Mouse (Mus musculus) cerebellum, postnatal 4 days (tissue): ENCODE measurements around the gene Kiss1r.
A peak's percentile ranks its signal among the peaks of the same experiment; 100 is the strongest.

Experiments
- DNase-seq, 2 experiments: peaks; one replicate each; pipeline ENCODE4 v3.0.0; 2022; ENCODE audit warnings: low spot score in 2 of 2, mixed read lengths in 1 of 2

The Kiss1r gene

DNA sequence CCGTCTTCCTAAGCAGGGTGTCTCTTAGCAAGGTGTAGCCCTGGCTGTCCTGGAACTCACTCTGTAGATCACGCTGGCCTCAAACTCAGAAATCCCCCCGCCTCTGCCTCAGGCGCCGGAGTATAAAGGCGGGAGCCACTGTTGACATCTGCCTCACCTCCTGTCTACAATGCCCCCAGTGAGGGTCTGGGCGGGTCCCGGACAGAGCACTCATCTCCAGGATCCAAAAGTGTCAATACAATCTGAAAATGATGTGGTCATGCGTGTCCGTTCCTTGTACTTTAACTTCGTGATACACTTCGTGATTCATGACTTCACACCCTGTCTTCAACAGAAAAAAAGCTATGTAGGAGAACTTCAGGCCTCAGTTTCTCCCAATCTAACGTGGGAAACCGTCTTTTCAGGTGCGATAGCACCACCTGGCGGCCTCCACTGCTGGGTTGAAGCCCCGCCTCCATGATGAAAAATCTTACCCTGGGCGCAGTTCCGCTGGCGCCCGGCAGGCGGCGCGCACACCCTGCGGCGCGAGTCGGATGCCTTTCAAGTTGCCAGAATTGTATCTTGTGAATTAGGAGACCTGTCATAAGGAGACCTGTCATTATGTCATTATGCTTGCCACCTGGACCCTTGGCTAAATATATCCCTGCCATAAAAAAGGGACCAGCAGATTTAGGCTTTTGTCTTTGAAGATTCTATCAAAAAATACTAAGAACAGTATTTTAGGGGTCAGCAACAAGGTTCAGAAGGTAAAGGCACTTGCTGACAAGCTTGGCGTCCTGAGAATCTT is 8.4 kb downstream of the Kiss1r start:
- DNase-seq = peak; percentile 90 to 99

DNA sequence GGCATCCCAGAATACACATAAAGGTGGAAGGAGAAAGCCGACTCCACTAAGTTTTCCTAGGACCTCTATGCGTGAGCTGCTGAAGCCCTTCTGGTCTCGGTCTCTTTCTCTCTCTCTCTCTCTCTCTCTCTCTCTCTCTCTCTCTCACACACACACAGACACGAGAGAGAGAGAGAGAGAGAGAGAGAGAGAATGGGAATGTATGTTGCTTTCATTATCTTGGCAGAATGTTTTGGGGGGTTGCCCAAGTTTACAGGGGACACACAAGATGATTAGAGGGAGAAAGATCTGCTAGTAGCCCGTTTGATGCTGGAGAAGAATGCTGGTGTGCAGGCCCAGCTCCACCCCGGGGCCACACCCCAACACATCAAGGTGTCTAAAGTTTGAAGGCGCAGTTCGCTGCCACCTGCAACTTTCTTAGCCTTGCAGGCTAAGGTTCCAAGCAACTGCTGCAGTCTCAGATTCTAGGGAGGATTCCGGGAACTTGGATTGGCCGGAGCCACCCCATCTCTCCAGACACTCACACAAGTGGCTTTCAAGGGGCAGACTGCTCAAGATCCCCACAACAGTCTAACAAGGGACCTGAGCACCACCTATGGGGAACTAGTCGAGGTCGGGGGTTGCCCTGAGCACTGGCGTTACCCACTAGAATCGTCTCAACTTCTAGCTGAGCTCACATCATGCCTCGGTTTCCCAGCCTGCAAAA is 9.2 kb downstream of the Kiss1r start:
- DNase-seq = no peak

DNA sequence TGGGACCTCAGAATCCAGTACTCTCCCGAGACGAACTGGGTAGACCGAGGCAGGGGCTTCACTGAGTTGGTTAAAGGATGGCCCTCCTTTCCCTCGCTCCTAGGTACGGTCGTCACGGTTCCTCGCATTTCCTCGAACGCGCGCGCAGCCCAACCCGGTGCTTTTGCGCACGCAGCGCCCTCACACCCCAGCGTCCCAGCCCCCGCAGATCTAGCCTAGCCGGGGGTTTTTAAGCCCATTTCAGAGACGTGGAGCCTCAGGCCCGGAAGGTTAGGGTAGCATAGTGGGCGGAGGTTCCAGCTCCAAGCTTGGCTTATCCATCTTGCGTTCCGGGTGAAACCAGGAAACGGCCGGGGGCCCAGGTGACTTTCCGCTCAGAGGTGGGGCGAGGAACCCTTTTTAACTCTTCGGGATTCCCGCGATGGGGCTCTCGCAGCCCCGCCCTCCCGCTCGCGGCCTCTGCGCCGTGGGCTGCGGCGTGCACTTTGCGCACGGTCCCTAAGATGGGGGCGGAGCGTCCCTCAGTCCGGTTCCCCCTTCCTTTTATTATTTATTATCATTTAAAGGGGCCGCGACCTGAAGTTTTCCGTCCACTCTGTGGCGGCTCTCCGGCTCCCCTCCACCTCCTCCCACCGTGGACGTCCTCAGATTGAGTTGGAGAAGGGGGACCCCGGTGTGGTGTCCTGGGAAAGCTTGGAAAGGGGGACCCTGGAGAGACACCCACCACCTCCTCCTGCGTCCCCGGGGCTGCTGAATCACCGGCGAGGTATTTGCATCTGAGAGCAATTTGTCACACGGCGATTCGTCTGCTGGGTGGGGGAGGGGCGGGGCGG is 9.9 kb downstream of the Kiss1r start, which contains the start of gene Arid3a:
Gene Arid3a, plus strand, starts transcription at position 553 of the 833 bp plus-strand sequence.
- peak; percentile 69 to 83 for DNase-seq

DNA sequence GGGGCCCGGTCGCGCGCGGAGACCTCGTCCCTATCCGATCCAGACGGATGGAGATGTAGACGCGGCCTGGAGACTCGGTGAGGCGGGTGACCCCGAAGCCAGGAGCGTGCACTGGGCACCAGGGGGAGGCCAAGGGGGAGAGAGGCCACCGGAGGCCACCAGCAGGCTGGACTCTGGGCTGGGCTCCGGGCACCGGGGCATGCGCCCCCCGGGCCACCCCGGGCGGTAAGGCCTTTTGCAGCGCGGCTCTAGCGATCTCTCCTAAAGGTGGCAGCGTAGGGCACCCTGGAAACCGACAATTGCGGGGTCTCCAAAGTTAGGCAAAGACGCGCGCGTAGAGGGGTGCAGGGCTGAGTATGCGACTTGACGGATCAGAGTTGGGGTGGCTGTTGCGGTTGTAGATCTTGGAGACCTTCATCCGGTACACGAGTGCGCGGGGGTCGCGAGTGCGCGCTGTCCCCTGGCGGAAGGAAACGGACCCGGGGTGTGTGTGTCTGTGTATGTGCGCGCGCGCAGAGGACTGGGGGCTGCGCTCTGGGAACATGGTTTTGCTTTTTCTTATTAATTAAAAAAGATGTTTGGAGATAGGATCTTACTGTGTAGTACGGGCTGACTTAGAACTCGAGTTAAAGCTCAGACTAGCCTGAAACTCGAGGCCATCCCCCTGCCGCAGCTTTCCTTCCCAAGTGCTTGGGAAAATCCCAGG is 10.7 kb downstream of the Kiss1r start:
- DNase-seq = peak in 1 of 2 experiments; percentile 46

DNA sequence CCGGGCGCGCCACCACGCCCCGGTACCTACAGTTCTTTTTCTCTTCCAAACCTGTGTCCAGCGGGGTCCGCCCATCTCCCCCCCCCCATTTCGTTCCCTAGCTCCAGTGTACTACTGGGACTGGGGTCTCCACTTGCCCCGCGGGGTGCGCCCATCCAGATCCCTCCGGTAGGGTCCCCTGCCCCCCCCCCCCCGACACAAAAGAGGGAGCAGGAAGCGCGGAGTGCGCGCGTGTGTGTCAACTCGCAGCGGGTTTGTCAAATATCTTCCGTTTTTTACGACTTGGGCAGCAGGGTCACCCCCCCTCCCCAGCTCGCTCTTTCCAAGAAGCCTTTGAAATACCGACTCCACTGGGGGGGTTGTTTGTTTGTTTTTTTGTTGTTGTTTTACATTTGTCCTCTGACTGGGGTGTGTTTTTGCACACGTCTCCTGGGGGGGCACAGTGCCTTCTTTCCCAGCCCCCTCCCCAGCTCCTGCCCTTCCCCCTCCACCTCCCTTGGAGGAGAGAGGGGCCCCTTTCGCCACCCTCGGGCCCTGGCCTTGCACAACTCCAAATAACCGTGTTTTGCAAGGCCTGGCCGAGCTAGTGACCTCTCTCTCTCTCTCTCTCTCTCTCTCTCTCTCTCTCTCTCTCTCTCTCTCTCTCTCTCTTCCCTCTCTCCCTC is 11.4 kb downstream of the Kiss1r start:
- DNase-seq = no peak

DNA sequence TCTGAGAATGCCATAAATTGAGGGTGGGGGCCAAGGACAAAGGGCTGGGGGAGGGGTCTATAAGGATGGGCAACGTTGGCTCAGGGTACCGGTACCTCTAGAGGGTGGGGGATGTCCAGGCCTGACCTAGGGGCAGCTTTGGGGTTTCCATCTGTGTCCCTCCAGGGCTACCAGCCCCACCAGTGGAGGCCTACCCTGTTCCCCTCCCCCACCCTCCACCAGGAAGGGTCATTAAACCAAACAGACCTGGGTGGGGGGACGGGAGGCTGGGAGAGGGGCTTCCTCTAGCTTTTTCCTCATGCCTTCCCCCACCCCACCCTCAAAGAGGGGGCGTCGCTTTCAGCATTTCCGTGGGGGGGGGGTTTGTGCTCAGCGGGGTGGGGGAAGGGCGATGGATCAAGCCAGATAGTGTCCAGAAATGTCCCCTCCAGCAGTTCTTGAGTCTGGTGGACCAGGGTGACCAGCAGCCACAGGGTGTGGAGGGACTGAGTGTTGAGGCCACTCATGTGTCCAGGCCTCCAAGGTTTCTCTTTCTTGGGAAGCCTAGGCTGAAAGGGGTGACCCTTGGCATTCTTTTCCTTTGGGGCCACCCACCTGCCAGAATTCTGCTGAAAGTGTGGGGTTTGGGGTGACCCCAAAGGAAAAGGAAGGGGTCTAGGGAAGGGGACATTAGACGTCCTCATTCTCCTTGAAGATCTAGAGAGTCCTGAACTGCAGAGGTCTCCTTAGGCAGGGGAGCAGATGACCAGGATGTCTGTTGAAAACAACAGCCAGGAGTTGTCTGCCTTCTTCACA is 12.3 kb downstream of the Kiss1r start:
- DNase-seq = no peak

DNA sequence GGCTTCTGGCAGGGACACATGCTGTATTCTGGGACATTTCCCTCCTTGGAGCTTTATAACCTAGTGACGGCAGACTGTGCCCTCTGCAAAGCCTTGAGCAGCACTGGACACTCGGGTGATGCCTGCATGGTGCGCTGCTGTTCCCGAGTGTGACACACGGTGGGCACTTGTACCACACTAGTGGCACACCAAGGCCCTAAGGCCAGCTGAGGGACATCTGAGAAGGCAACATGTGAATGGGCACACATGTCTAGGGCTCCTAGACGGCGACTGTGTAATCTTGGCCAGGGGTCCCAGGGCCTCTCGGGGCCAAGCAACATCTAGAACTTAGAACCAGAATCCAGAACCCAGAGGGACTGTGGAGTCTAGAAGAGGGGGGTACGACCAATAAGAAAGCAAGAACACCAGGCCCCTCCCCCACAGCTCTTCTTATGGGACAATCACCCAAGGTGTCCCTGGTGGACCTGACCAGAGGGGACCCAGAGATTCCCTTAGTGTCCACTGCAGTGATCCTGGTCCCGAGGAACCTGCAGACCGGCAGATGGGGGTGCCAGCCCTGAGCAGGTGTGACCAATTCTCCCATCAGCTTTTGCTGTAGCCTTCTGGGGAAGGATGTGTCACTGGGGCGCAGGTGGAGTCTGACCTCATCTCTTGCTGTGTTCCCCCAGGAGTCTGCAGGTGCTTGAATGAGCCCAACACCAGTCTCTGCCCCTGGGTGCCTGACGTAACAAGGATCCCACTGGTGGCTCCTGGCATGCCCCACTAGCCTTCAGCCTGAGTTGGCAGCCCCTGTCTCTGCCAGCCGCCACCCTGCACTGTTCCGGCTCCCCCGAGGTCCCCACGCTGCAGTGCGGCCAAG is 13.4 kb downstream of the Kiss1r start:
- DNase-seq = no peak

DNA sequence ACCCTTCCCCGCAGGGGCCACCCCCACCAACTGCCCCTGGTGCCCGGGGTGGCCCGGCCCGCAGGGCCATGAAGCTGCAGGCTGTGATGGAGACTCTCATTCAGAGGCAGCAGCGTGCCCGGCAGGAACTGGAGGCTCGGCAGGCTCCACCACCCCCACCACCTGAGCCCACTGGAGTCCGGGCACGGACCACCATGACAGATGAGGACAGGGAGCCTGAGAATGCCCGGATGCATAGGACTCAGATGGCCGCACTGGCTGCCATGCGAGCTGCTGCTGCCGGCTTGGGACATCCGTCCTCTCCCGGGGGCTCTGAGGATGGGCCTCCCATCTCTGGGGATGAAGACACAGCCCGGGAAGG is 14.0 kb downstream of the Kiss1r start:
- no peak for DNase-seq

DNA sequence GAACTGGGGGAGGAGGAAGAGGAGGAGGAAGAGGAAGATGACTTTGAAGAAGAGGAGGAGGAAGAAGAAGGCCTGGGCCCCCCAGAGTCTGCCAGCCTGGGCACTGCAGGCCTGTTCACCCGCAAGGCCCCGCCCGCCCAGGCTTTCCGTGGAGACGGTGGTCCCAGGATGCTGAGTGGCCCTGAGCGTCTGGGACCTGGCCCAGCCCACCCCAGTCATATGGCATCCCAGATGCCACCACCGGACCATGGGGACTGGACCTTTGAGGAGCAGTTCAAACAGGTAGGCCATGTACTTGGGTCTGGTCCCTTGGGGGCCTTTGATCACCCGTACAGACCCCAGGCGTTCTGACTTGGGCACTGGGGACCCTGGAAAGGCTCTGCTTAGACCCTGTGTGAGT is 15.0 kb downstream of the Kiss1r start:
- no peak for DNase-seq

DNA sequence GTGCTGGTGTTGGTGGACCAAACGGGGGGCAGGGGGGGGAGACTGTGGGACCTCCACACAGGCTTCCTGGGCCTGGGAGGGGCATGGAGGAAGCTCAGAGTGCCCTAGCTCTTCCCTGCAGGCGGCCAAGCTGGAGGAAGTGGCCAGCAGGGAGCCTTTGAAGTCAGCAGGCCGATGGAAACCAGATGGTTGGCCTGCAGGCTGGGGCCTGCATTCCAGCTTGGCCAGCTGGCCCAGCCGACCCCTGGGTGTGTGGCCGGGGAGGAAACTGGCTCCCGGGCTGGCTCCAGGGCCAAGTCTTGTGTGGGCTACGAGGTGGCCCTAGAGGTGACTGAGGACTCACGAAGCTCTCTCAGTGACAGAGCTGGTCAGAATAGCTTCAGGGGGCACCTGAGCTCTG is 16.0 kb downstream of the Kiss1r start:
- peak in 1 of 2 experiments; percentile 70 for DNase-seq

DNA sequence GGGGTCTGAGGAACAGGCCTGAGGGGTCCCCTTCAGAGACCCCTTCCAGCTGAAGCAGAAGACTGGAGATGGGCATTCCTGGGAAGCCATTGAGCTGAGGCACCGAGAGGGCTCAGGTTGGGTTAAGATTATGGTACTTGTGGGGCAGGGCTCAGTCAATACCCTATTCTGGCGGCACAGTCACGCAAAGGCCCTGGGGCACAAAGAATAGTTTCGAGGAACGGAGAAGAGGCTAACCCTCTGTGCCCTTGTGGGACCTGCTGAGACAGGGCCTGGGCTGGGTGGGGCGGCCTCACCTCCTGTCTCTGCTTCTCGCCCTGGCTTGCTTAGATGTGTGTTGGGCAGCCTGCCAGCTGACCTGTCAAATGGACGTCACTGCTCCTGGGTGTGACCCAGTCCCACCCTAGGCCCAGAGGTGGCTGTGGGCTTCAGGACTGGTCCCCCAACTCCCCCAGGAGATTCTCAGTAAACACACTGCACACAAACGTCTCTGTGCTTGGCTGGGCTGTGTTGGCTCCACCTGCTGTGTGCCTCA is 16.4 kb downstream of the Kiss1r start:
- DNase-seq = no peak

DNA sequence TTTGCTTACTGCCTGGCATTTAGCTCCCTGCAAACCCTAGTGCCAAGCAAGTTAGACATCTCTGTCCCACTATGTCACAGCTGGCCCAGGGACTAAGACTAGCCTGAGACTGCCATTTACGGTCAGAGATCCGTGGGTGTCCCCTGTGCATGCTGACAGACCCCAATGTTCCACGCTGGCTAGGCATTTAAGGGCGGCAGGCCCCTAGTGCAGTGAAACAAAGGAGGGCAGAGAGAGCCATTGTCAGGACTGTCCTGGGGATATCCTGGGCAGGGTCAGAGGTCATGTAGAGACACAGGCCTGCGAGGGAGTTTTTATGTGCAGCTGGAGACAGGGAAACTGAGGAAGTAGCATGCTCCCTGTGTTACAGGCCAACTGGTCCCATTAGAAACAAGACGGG is 17.1 kb downstream of the Kiss1r start:
- no peak for DNase-seq

DNA sequence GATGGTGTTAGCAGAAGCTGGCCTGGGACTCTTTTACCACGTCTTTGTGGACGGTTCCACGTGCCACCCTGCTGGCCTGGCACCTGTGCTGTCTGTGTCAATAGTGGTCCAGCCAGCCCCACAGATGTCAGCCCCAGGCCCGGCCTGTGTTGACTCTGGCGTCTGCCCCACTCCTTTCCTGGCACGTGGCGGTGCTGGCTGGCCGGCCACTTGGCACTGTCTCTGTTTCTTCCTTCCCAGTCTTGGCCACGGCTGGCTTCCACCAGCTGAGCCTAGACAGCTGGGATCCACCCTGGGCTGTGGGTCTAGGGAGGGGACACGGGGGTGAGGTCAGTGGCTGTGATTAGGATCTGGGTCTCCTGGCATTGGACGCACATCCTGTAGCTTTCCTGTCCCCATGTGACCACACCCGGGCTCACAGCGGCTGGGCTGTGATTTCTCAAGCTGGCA is 17.5 kb downstream of the Kiss1r start:
- DNase-seq = peak; percentile 67 to 92

DNA sequence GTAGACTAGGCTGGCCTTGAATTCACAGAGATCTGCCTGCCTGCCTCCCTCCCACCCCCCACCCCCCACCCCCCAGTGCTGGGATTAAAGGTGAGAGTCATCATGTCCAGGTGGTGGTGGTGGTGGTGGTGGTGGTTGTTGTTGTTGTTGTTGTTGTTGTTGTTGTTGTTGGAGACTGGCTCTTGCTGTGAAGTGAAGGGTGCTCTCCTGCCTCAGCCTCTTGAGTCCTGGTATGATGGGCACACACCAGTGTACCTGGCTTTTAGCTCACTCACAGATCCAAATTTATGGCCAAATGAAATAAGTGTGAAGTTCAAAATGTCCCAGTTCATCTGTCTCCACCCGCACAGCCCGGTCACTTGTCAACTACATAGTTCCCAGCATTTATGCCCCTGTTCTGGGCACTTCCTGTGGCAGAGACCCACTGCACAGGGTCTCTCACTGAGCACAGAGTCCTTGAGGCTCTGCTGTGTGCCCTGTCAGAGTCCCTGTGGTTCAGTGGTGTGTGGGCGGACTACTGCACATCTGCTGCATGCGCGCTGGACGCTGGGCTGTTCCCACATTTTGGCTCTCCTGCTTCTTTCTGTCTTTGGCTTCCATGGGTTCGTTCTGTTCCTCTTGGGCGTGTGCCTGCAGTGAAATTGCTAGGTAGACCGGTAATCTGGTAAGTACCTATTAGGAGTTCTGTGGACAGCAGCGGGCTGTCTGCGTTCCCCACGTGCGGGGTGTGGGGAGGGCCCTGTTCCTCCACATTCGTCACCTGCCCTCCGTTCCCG is 18.2 kb downstream of the Kiss1r start:
- no peak for DNase-seq

DNA sequence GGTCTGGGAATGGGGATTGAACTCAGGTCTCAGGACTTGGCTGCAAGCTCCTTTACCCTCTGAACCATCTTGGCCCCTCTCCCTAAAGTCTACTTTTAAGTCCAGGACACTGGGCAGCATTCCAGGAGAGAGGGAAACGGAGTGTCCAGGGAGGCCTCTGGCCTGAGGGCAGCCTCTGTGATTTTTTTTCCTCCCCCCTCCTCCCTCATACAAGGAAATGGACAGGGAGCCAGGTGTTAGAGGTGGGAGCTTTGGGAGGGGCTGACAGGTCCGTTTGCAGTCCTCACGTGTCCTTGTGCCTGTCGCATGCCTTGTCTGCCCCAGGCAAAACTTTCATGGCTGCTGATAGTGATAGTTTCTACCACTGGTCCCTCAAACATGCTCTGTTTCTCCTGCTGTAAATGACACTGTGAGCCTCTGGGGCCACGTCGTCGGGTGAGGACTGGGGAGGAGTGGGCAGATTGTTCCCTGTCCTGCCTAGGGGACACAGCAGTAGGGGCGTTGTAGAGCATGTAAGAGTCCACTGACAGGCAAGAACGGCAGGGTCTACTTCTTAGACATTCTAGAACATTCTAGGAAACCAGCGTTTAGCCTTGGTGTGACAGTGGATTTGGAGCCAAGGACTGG is 19.6 kb downstream of the Kiss1r start:
- no peak for DNase-seq

DNA sequence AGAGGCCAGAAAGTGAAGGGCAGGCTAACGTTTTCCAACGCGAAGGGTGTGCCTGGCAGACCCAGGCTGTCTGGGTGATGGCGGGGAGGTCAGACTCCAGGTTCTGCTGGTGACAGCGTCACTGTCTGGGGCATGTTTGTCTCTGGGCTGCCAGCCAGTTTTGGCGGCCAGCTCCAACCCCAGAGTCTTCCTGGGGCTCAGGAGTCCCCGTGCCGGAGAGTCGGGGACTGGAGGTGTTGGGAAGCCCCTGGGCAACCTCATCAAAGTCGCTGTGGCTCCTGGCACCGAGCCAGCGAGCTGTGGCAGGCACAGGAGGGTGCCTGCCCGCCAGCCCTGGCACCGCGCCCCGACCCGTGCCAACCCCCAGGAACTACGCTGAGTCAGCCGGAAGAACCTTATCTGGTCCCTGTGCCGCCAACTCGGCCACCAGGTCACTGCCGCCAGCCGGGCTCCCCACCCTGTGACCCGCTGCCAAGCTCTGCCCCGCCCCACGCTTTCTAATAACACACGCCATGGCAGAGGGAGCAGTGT is 20.2 kb downstream of the Kiss1r start:
- peak in 1 of 2 experiments; percentile 69 for DNase-seq

DNA sequence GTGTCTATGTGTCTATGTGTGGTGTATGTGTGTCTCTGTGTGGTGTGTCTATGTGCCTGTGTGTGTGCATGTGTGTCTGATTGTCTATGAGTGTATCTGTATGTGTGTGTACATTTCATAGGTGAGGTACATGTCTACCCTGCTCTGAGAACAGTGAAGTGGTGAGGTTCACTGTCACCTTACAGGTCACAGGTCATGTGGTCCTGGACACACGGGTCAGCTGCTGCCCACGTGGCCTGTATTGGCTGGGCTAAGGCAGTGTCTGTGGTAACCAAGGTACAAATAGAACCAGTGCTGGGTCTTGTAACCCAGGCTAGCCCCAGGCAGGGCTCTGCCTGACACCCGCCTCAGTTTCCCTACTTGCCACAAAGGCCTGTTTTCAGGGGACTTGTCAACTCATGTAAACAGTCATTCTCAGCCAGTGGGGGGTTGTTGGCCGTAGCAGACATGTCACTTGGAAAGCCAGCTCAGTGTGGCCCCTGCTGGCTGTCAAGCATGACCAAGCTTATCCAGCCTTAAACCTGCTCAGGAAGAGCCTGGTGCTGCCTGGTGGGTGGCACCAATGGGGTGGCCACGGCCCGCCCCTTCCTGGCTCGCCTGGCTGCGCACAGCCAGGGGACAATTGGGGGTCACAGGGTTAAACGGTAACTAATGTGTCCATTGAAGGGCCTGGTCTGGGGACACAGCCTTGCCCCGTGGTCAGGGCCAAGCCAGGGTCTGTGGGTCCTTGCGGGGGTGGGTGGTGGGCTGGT is 21.2 kb downstream of the Kiss1r start:
- DNase-seq = no peak
